Mouse (Mus musculus): ENCODE results near the gene Nebl. TPM values are rescaled to one million over a fixed set of nuclear protein-coding genes. Genes with fewer than 3 reads are reported as not detected.

Nebl gene
- polyA plus RNA-seq, 1 experiment = 1.2 TPM

- no peak overlapping the region for H3K9ac ChIP-seq (ENCODE audit: low read depth, poor library complexity, severe bottlenecking)
Measured at GRCm38 (mm10) chr2:17640861-17641260, 90.4 kb downstream of the Nebl start.

GRCm38 (mm10) chr2:17638631-17639030 lies 92.6 kb downstream of the Nebl start:
- Histone ChIP-seq H3K27me3 (ENCODE audit: control insufficient read depth, insufficient read depth, low read length, poor library complexity, severe bottlenecking) (no peaks in the 10 kb centered on the region), H3K36me3 (ENCODE audit: control insufficient read depth, insufficient read depth, low read length, poor library complexity, severe bottlenecking) (no peaks in the 10 kb centered on the region), H3K9me3 (replicated peaks; ENCODE audit: control insufficient read depth, insufficient read depth, low read length, poor library complexity, severe bottlenecking) (no peaks in the 10 kb centered on the region), H3K4me3 (ENCODE audit: low read depth, low read length) (no peak overlapping the region), H3K9ac (ENCODE audit: low read depth, poor library complexity, severe bottlenecking) (no peak overlapping the region), H3K4me1 (ENCODE audit: control insufficient read depth, insufficient read depth, low read length) (no peaks in the 10 kb centered on the region), H3K27ac (ENCODE audit: insufficient read depth, low read length) (no peak overlapping the region)
- no peak for TF ChIP-seq EP300 (IDR thresholded peaks at IDR 0.05; ENCODE audit: insufficient read depth, low read depth, low read length)
- no peak for TF ChIP-seq POLR2A (IDR thresholded peaks at IDR 0.05; ENCODE audit: insufficient read depth, low read length)
- TF ChIP-seq CTCF (IDR thresholded peaks at IDR 0.05; ENCODE audit: low read depth, low read length) = no peak

More at GRCm38 (mm10) chr2:17640861-17641260, 90.4 kb downstream of the Nebl start:
- Histone ChIP-seq H3K27ac (ENCODE audit: insufficient read depth, low read length) (no peak overlapping the region), H3K27me3 (ENCODE audit: control insufficient read depth, insufficient read depth, low read length, poor library complexity, severe bottlenecking) (no peaks in the 10 kb centered on the region), H3K36me3 (ENCODE audit: control insufficient read depth, insufficient read depth, low read length, poor library complexity, severe bottlenecking) (no peaks in the 10 kb centered on the region), H3K4me1 (ENCODE audit: control insufficient read depth, insufficient read depth, low read length) (no peaks in the 10 kb centered on the region), H3K4me3 (ENCODE audit: low read depth, low read length) (no peak overlapping the region), H3K9me3 (replicated peaks; ENCODE audit: control insufficient read depth, insufficient read depth, low read length, poor library complexity, severe bottlenecking) (no peaks in the 10 kb centered on the region)
- TF ChIP-seq EP300 (IDR thresholded peaks at IDR 0.05; ENCODE audit: insufficient read depth, low read depth, low read length) = no peak
- TF ChIP-seq CTCF (IDR thresholded peaks at IDR 0.05; ENCODE audit: low read depth, low read length) = no peak
- no peak for TF ChIP-seq POLR2A (IDR thresholded peaks at IDR 0.05; ENCODE audit: insufficient read depth, low read length)

DNA sequence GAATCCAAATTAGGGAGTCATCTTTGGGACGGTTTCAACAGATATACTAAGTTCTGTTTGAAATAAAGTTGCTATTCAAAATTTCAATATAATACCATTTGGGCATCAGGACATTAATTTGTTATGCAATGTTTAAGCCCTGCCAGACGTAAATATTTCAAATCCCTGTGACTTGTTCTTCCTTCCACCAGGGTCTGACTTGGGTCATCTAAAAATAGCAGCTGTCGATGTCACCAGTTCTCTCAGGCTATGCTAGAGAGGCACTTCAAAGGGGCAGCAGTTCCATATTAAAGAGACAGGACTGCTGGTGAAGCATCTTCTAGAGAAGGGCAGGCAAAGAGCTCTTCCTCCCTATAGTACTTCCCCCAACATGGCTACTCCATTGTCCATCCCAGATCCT lies 107.3 kb downstream of the Nebl start:
- H3K4me3 ChIP-seq (ENCODE audit: low read depth, low read length) = no peak overlapping the region
- TF ChIP-seq CTCF (IDR thresholded peaks at IDR 0.05; ENCODE audit: low read depth, low read length) = no peak
- TF ChIP-seq EP300 (IDR thresholded peaks at IDR 0.05; ENCODE audit: insufficient read depth, low read depth, low read length) = no peak
- no peak for TF ChIP-seq POLR2A (IDR thresholded peaks at IDR 0.05; ENCODE audit: insufficient read depth, low read length)
- no peak overlapping the region for H3K27ac ChIP-seq (ENCODE audit: insufficient read depth, low read length)
- no peaks in the 10 kb centered on the region for H3K4me1 ChIP-seq (ENCODE audit: control insufficient read depth, insufficient read depth, low read length)
- H3K27me3 ChIP-seq (ENCODE audit: control insufficient read depth, insufficient read depth, low read length, poor library complexity, severe bottlenecking) = no peaks in the 10 kb centered on the region
- no peaks in the 10 kb centered on the region for H3K36me3 ChIP-seq (ENCODE audit: control insufficient read depth, insufficient read depth, low read length, poor library complexity, severe bottlenecking)
- H3K9ac ChIP-seq (ENCODE audit: low read depth, poor library complexity, severe bottlenecking) = no peak overlapping the region
- peaks cover 2% of the 10 kb centered on the region; the same call in 1 of the 2 replicates for H3K9me3 ChIP-seq (replicated peaks; ENCODE audit: control insufficient read depth, insufficient read depth, low read length, poor library complexity, severe bottlenecking)

- H3K4me1 ChIP-seq (ENCODE audit: control insufficient read depth, insufficient read depth, low read length) = no peaks in the 10 kb centered on the region
- H3K4me3 ChIP-seq (ENCODE audit: low read depth, low read length) = no peak overlapping the region
- no peaks in the 10 kb centered on the region for H3K27me3 ChIP-seq (ENCODE audit: control insufficient read depth, insufficient read depth, low read length, poor library complexity, severe bottlenecking)
- H3K9me3 ChIP-seq (replicated peaks; ENCODE audit: control insufficient read depth, insufficient read depth, low read length, poor library complexity, severe bottlenecking) = peaks cover 12% of the 10 kb centered on the region
- TF ChIP-seq CTCF (IDR thresholded peaks at IDR 0.05; ENCODE audit: low read depth, low read length) (no peak), POLR2A (IDR thresholded peaks at IDR 0.05; ENCODE audit: insufficient read depth, low read length) (no peak), EP300 (IDR thresholded peaks at IDR 0.05; ENCODE audit: insufficient read depth, low read depth, low read length) (no peak)
- H3K36me3 ChIP-seq (ENCODE audit: control insufficient read depth, insufficient read depth, low read length, poor library complexity, severe bottlenecking) = no peaks in the 10 kb centered on the region
- no peak overlapping the region for H3K27ac ChIP-seq (ENCODE audit: insufficient read depth, low read length)
- no peak overlapping the region for H3K9ac ChIP-seq (ENCODE audit: low read depth, poor library complexity, severe bottlenecking)
Measured at GRCm38 (mm10) chr2:17610259-17610658, 121.0 kb downstream of the Nebl start.

DNA sequence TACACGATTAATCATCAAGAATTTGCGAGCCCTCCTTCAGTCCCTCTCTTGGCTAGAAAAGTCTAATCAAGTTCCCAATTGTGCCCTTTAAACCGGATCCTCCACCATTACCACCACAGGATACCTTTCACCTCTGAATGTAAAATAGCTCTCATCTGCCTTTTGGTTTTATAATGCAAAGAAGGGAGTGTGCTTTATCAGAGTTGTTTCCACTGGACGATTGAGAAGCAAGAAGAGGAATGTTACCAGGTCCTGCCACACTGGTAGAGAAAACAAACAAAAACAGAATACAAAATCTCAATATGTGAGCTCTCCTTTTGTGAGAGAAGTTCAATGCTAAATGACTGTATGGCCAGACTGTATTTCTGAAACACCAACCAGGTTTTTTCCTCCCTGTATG lies 127.7 kb downstream of the Nebl start:
- Histone ChIP-seq H3K27me3 (ENCODE audit: control insufficient read depth, insufficient read depth, low read length, poor library complexity, severe bottlenecking) (no peaks in the 10 kb centered on the region; the same call in 1 of the 2 replicates), H3K4me1 (ENCODE audit: control insufficient read depth, insufficient read depth, low read length) (no peaks in the 10 kb centered on the region), H3K27ac (ENCODE audit: insufficient read depth, low read length) (no peak overlapping the region), H3K36me3 (ENCODE audit: control insufficient read depth, insufficient read depth, low read length, poor library complexity, severe bottlenecking) (no peaks in the 10 kb centered on the region), H3K4me3 (ENCODE audit: low read depth, low read length) (no peak overlapping the region), H3K9ac (ENCODE audit: low read depth, poor library complexity, severe bottlenecking) (no peak overlapping the region), H3K9me3 (replicated peaks; ENCODE audit: control insufficient read depth, insufficient read depth, low read length, poor library complexity, severe bottlenecking) (no peaks in the 10 kb centered on the region)
- TF ChIP-seq CTCF (IDR thresholded peaks at IDR 0.05; ENCODE audit: low read depth, low read length) (no peak), POLR2A (IDR thresholded peaks at IDR 0.05; ENCODE audit: insufficient read depth, low read length) (no peak), EP300 (IDR thresholded peaks at IDR 0.05; ENCODE audit: insufficient read depth, low read depth, low read length) (no peak)

DNA sequence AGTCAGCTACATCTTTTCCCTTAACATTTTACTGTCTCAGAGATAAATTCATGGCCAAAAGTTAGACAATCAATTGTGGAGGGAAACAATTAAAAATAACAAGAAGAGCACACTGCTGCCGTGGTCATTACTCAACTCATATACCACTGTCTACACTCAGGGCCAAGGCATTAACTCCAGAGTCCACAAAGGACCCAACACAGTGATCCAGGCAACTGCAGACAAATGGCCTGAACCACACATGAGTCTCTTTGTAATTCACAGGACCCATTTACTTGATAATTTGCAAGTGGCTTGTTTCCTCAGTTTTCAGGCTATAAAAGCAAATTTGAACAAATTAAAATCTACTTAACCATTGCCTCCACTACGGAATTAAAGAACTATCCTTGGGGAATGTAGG lies 130.6 kb downstream of the Nebl start:
- Histone ChIP-seq H3K9ac (ENCODE audit: low read depth, poor library complexity, severe bottlenecking) (no peak overlapping the region), H3K27me3 (ENCODE audit: control insufficient read depth, insufficient read depth, low read length, poor library complexity, severe bottlenecking) (no peaks in the 10 kb centered on the region; the same call in none of the 2 replicates), H3K27ac (ENCODE audit: insufficient read depth, low read length) (no peak overlapping the region)

More for the DNA sequence above, 130.6 kb downstream of the Nebl start:
- H3K9me3 ChIP-seq (replicated peaks; ENCODE audit: control insufficient read depth, insufficient read depth, low read length, poor library complexity, severe bottlenecking) = no peaks in the 10 kb centered on the region
- no peaks in the 10 kb centered on the region for H3K36me3 ChIP-seq (ENCODE audit: control insufficient read depth, insufficient read depth, low read length, poor library complexity, severe bottlenecking)
- no peak overlapping the region for H3K4me3 ChIP-seq (ENCODE audit: low read depth, low read length)
- H3K4me1 ChIP-seq (ENCODE audit: control insufficient read depth, insufficient read depth, low read length) = no peaks in the 10 kb centered on the region
- TF ChIP-seq POLR2A (IDR thresholded peaks at IDR 0.05; ENCODE audit: insufficient read depth, low read length) (no peak), EP300 (IDR thresholded peaks at IDR 0.05; ENCODE audit: insufficient read depth, low read depth, low read length) (no peak)
